Mouse (Mus musculus): ENCODE results near the gene Smagp.

- TF ChIP-seq CTCF (IDR thresholded peaks at IDR 0.05; ENCODE audit: extremely low read depth, insufficient read length, insufficient replicate concordance, low read depth, low read length) (peak; percentile 58; the same call in 1 of the 2 replicates), POLR2A (IDR thresholded peaks at IDR 0.05; ENCODE audit: low read depth, low read length) (no peak)
Measured at GRCm38 (mm10) chr15:100612432-100612831, 24.3 kb downstream of the Smagp start.

All from small intestine, adult 2 months (tissue).